Comparison of ENCODE assay signal across 11 mouse cellular contexts in genomic region chr1:72739681-72740063, GRCm38 (mm10). TPM values are rescaled to one million over a fixed set of nuclear protein-coding genes. Genes with fewer than 3 reads are reported as not detected.
DNase-seq lines count a peak whose midpoint lies in the region; ATAC-seq and TF ChIP-seq lines count a peak whose summit lies in the region.
"Had no signal": no experiment of that assay in that cellular context is flagged by ENCODE, and none has a peak within 500 bp of the region (broad histone marks: within the 10 kb centered on the region; RNA-seq: fewer than 3 reads in every experiment).

No protein-coding gene starts in this region.

- TF ChIP-seq CTCF in kidney, adult 2 months (conservative IDR thresholded peaks at IDR 0.05; ENCODE audit: insufficient read depth, insufficient read length, low read depth, low read length): no peak

- H3K4me3 ChIP-seq in forebrain, embryonic 12.5 days (replicated peaks): no peak overlapping the region
- H3K4me3 ChIP-seq in midbrain, embryonic 16.5 days (ENCODE audit: low read depth, low read length): no peak overlapping the region
- no peak overlapping the region for H3K4me3 ChIP-seq in kidney, adult 2 months (ENCODE audit: insufficient read depth, low read depth, low read length)

- no peak for ATAC-seq in forebrain, embryonic 12.5 days (ENCODE audit: low FRiP score)
- peak; percentile 85 for ATAC-seq in midbrain, embryonic 16.5 days

- no peaks in the 10 kb centered on the region for H3K27me3 ChIP-seq in forebrain, embryonic 12.5 days
- H3K27me3 ChIP-seq in midbrain, embryonic 16.5 days (ENCODE audit: control insufficient read depth, insufficient read depth, low read depth, low read length): no peaks in the 10 kb centered on the region
- H3K27me3 ChIP-seq in kidney, adult 2 months (replicated peaks; ENCODE audit: control insufficient read depth, insufficient read depth, low read length): no peaks in the 10 kb centered on the region

- peak; percentile 31 for DNase-seq in cerebellum, adult 11-12 months
- DNase-seq in cerebellum, adult 11 months: no peak
- DNase-seq in layer of hippocampus, postnatal 14 days (ENCODE audit: low spot score in 2 of 2): peak; percentile 35 to 72
- no peak for DNase-seq in embryo, embryonic 9.5 days (ENCODE audit: extremely low spot score)
- no peak for DNase-seq in spleen, postnatal 36 days (ENCODE audit: low spot score in 2 of 2)
- no peak for DNase-seq in kidney, adult 2 months

- no peak overlapping the region for H3K4me2 ChIP-seq in forebrain, embryonic 12.5 days
- H3K4me2 ChIP-seq in midbrain, embryonic 16.5 days (ENCODE audit: low read length): no peak overlapping the region

- H3K4me1 ChIP-seq in forebrain, embryonic 12.5 days: peaks cover 15% of the 10 kb centered on the region
- H3K4me1 ChIP-seq in midbrain, embryonic 16.5 days (ENCODE audit: control insufficient read depth, insufficient read depth, low read length): no peaks in the 10 kb centered on the region; the same call in 1 of the 2 replicates
- no peaks in the 10 kb centered on the region for H3K4me1 ChIP-seq in kidney, adult 2 months (ENCODE audit: control insufficient read depth, insufficient read depth, low read length)

- no peaks in the 10 kb centered on the region for H3K9me3 ChIP-seq in forebrain, embryonic 12.5 days
- no peaks in the 10 kb centered on the region for H3K9me3 ChIP-seq in midbrain, embryonic 16.5 days (replicated peaks; ENCODE audit: control insufficient read depth, low read length, poor library complexity, severe bottlenecking)

- TF ChIP-seq POLR2A in kidney, adult 2 months (IDR thresholded peaks at IDR 0.05; ENCODE audit: low read depth, low read length): no peak

- no peak overlapping the region for H3K9ac ChIP-seq in forebrain, embryonic 12.5 days
- no peak overlapping the region for H3K9ac ChIP-seq in midbrain, embryonic 16.5 days (ENCODE audit: low read depth, low read length)

- H3K27ac ChIP-seq in forebrain, embryonic 12.5 days: peak overlapping the region; percentile 61; the same call in 1 of the 2 replicates
- no peak overlapping the region; the same call in 1 of the 2 replicates for H3K27ac ChIP-seq in midbrain, embryonic 16.5 days (ENCODE audit: low read length)
- no peak overlapping the region for H3K27ac ChIP-seq in kidney, adult 2 months (ENCODE audit: insufficient read depth, low read depth, low read length)

- WGBS in forebrain, embryonic 12.5 days: 40% methylated on average over 10 of the region's 10 CpGs
- 34% methylated on average over 10 of the region's 10 CpGs for WGBS in midbrain, embryonic 16.5 days
- WGBS in kidney, adult 2 months: 73% methylated on average over 10 of the region's 10 CpGs

- no peaks in the 10 kb centered on the region for H3K36me3 ChIP-seq in forebrain, embryonic 12.5 days (replicated peaks)
- no peaks in the 10 kb centered on the region for H3K36me3 ChIP-seq in midbrain, embryonic 16.5 days (ENCODE audit: control insufficient read depth, insufficient read depth, low read length)
- H3K36me3 ChIP-seq in kidney, adult 2 months (ENCODE audit: control insufficient read depth, insufficient read depth, low read length): no peaks in the 10 kb centered on the region

RNA-seq across cellular contexts. Expression of gene Rpl37a, which starts 28.6 kb away (rescaled TPM):
- 1,399 and 1,461 TPM in 2 replicates for polyA plus RNA-seq in forebrain, embryonic 12.5 days (2016; fragmentation: Nextera tagmentation; extraction: Ambion mirVana)
- 100 to 1,000 TPM; 497 to 531 TPM for total RNA-seq in layer of hippocampus, postnatal 14 days (2021)
- 821 and 838 TPM in 2 replicates for polyA plus RNA-seq in midbrain, embryonic 16.5 days (2015; fragmentation: Nextera tagmentation; extraction: Ambion mirVana)
- 520 and 773 TPM in 2 replicates for polyA plus RNA-seq in kidney, adult 2 months (2012; rRNA removed)

RNA-seq across cellular contexts. Expression of gene Ankar, which starts 39.3 kb away (rescaled TPM):
- polyA plus RNA-seq in forebrain, embryonic 12.5 days (2016; fragmentation: Nextera tagmentation; extraction: Ambion mirVana): not detected in 2 replicates
- total RNA-seq in layer of hippocampus, postnatal 14 days (2021): not detected
- 0.05 TPM in 1 of 2 replicates, not detected in the other for polyA plus RNA-seq in midbrain, embryonic 16.5 days (2015; fragmentation: Nextera tagmentation; extraction: Ambion mirVana)
- polyA plus RNA-seq in kidney, adult 2 months (2012; rRNA removed): not detected in 2 replicates
- total RNA-seq: heart, adult 18-20 months; liver, adult 2 months had no signal
- polyA plus RNA-seq: liver, adult 2 months; small intestine, adult 2 months had no signal

Comparison
In these comparisons a context has a peak if more than half of its experiments do, and no peak if none do; other contexts are left out.
1. DNase-seq: peak in cerebellum, adult 11-12 months (single experiment) and layer of hippocampus, postnatal 14 days (2 of 2); none in cerebellum, adult 11 months (single experiment), embryo, embryonic 9.5 days (single experiment), spleen, postnatal 36 days (0 of 2) and kidney, adult 2 months (single experiment).